Mouse (Mus musculus) c-Kit-negative CD71-positive TER-119-positive erythroid progenitor cells, embryonic 14.5 days (primary cell): ENCODE measurements around the gene Pmvk.
"Not testable (repeated sequence)": the region's sequence is repeated elsewhere in the genome, so short reads cannot be mapped to it uniquely, and the experiment has no call there.

Source experiments
- DNase-seq: peaks from one replicate; pipeline ENCODE4 v3.0.0-alpha.2; 2013; ENCODE audit warnings: low read depth, low spot score

Gene Pmvk

DNA sequence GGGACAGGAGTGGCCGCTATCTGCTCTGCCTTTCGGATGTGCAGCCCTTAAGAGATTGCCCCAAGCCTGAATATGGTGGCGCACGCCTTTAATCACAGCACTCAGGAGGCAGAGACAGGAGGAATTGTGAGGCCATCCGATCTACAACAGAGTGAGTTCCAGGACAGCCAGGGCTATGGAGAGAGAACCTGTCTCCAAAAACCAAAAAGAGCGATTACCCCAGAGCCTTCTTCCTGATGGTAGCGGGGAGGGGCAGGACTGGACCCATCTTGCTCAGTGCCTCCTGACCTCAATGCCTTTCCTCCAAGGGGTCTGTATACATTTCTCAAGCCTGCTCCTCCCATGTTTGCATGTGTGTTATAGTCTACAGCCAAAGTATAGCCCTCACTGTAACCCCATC, 25.3 kb upstream of the Pmvk start:
- DNase-seq, result not testable (repeated sequence)

DNA sequence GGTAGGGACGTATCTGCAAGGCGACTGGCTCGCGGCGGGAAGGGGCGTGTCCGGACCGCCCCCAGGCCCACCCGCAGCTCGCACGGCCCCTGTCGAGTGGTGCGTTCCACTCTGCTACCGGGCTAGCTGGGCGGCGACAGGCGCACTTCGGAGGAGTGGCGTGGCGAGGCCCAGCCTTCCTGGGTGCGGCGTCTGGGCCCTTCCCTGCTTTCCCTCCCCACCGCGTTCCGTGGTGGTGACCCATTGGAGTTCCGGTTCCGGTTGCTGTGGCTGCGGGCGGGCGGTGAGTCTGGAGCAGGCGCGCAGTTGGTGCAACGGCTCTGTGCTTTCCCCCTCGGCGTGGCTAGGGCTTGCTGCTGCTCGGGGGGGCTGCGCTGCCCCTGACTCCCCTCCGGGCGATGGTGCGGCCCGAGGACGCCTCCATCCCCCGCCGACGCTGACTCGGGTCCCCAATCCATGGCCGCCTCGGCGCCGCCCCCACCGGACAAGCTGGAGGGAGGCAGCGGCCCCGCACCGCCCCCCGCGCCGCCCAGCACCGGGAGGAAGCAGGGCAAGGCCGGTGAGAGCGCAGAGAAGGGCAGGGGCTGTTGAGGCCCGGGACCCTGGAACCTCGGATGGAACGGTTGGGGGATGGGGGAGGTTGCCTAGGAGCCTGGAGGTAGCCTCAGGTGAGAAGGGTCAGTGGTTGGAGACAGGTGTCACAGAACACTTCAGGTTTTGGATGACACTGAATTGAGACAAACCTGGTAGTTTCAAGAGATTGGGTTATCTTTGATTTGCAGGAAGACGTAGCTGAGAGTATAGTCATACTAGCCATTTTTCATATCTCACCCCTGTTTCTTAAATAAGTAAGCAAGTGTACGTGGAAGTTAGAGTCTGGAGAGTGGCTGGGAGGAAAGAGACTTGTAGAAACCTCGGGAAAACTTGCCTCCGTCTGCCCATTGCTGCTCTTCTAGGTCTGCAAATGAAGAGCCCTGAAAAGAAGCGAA, 23.9 kb upstream of the Pmvk start, which contains the start of gene Pygo2:
TSS of gene Pygo2 (plus strand) at position 44 of the 989 bp plus-strand sequence.
- DNase-seq, result peak; percentile 74

DNA sequence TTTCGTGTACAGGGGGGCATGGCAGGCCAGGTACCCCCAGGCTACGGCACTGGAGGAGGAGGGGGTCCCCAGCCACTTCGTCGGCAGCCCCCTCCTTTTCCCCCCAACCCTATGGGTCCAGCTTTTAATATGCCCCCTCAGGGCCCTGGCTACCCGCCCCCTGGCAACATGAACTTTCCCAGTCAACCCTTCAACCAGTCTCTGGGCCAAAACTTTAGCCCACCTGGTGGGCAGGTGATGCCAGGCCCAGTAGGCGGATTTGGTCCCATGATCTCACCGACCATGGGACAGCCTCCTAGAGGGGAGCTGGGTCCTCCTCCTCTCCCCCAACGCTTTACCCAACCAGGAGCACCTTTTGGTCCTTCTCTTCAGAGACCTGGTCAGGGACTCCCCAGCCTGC, 21.7 kb upstream of the Pmvk start:
- no peak for DNase-seq

GRCm38 (mm10) chr3:89434532-89434931, 19.8 kb upstream of the Pmvk start:
- DNase-seq, result no peak

DNA sequence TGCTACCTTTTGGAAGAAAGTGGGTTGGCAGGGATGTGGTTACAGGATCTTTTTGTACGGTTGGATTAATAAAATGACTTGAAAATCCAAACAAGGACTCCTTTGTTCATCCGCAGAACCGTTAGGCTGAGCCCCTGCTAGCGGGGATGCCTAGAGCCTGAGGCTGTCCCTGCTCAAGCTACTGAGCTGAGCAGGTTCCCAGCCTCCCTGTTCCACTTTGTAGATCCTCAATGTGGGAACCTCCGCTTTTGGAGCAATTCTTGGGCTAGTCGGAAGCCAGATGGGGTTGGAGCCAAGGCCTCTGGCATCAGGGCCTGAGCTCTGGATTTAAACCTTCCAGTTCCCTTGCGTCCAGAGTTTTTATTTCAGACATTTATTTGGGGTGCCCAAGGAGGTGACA, 19.3 kb upstream of the Pmvk start:
- no peak for DNase-seq

- DNase-seq, result peak; percentile 26
These were observed 17.9 kb upstream of the Pmvk start, which contains the start of gene Pbxip1 for GRCm38 (mm10) chr3:89436176-89437113. Pbxip1 (plus strand) TSS chr3:89436706.

- DNase-seq, result no peak
These were observed 17.1 kb upstream of the Pmvk start for GRCm38 (mm10) chr3:89437269-89437668.

DNA sequence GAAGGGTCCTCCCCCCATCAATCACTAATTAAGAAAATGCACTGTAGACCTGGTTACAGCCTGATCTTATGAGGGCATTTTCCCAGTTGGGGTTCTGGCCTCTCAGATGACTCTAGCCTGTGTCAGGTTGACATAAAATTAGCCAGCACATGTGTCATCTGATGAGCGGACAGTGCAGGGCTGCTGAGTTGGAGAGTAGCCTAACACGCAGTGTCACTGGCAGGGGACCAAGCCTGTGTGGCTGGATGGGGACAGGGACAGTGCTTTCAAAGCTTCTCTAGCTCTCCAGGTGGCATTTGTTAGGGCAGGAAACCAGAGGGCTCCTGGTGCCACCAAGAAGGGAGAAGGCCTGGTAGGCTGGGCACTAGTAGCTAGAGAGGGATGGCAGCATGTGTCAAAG, 13.7 kb upstream of the Pmvk start:
- no peak for DNase-seq

GRCm38 (mm10) chr3:89448720-89449537, 5.4 kb upstream of the Pmvk start:
- DNase-seq, result no peak

DNA sequence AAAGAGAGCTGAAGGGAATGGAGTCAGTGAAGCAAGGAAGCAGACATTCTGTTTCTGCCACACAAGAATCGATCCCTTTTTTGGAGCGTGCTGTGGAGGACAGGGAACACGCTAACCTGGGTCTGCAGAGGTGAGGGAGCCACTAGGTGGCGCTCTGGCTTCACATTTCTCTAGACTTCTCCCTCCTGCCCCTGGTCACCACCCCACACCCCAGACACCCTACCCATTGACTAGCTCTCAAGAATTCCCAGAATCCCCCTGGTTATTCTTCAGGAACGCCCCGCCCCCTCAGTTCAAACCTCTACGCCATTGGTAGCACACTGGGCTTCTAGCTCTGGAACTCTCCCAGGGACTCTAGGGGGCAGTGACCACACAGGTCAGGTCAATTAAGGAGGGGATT, 4.8 kb upstream of the Pmvk start:
- peak; percentile 57 for DNase-seq

DNA sequence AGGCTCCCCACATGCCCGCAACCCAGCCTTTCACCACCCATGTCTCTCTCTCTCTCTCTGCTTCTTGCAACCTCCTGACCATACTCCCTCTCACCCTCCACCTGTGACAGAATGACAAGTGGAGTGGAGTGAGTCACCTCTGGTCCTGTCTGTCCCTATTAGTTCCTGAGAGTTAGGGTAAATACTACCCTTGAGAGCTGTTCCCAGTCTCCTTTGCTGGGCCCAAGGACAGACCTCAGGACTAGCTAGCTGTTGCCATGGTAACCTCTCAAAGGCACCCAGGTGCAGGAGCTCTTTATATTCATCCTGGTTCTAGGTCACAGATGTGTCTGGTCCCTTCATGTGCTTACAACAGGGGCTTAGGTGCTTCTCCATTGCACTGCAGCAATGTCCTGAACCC, 2.4 kb upstream of the Pmvk start:
- no peak for DNase-seq

DNA sequence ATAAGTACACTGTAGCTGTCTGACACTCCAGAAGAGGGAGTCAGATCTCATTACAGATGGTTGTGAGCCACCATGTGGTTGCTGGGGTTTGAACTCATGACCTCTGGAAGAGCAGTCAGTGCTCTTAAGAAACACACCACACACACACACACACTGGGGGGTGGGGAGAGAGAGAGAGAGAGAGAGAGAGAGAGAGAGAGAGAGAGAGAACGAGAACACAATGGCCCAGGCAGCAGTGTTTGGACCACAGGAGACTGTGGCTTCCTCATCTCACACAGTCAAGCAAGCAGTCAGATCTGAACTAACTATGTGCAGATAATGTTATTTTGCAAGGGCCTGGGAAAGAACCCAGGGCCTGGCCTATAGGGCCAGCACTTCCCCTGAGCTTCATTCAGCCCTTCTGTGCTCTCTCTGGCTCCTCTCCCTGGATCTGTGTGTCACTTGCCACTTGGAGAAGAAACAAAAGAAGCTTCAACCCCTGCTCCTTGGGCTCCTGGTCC, 1.5 kb downstream of the Pmvk start:
- no peak for DNase-seq

DNA sequence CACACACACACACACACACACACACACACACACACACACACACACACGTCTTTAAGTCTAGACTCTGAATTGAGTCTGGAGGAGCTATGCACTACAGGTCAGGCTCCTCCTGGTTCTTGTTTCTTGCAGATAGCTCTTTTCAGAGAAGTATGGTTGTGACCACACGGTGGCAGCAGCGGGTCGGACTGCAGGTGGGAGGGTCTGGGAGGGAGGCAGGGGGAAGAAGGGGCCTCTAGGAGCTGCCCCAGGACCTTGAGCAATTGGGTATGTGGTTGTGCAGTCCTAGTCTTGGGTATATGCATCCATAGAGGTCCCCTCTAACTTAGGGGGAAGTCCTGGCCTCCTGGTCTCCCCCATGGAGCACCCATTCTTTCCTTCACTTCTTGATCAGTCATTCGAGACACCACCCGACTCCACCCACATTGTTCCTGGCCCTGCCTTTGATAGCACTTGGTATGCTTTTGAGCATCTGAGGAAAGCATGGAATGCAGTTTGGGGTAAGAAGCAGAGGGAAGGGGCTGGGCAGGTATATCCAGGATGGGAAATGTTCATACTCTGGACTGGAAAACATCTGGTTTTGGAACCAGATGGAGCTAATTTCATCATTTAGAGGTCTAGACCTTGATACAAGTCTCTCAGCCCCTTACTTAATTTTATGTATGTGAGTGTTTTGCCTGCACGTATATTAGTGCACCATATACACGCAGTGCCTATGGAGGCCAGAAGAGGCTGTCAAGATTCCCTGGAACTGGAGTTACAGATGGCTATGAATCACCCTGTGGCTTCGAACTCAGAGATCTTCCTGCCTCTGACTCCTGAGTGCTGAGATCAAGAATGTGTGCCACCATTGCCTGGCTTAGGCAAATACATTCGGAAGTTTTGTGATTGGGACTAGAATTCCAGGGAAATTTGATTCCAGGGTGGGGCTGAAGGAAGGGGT, 2.7 kb downstream of the Pmvk start:
- peak; percentile 62 for DNase-seq

DNA sequence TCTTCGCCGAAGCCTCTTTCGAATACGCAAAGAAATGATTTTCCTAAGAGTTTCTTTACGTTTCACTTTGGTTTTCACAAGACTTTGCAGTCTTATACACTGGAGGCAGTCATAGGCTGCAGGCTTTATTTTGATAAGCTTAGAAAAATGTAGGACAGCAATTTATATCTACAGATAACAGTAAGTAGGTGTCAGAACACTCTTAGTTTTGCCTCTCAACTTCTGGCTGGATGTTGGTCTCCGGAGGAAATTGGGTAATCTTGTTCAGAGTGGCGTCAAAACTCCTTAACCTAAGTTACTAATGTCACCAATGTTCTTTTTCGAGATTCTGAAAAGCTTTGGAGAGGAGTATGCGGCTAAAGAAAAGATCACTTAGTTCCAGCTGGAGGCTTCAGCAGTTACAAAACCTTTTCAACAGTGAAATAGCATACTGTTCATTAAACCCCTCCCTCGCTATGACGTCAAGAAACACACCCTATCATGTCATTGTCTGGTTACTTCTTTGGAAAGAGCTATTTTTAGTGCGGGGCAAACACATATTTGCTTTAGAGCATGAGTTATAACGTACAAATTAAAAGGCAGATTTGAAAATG, 4.1 kb downstream of the Pmvk start:
- DNase-seq, result peak; percentile 15

- DNase-seq, result peak; percentile 92
These were observed 4.8 kb downstream of the Pmvk start for GRCm38 (mm10) chr3:89458965-89459807.

- DNase-seq, result no peak
These were observed 13.9 kb downstream of the Pmvk start for GRCm38 (mm10) chr3:89468268-89468667.

DNA sequence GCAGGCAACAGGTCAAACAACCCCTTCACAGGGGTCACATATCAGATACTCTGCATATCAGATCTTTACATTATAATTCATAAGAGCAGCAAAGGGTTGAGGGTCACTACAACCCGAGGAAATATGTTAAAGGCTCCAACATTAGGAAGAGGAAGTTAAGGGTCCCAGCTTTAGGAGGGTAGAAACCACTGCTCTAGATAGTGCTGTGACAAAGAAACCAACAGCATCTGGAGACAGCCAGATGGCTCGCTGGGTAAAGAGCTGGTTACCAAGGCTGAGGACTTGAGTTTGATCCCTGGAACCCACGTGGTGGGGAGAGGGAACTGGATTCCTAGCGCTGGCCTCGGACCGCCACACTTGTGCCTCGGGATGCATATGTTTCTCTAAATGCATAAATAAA, 17.9 kb downstream of the Pmvk start:
- DNase-seq, result no peak

DNA sequence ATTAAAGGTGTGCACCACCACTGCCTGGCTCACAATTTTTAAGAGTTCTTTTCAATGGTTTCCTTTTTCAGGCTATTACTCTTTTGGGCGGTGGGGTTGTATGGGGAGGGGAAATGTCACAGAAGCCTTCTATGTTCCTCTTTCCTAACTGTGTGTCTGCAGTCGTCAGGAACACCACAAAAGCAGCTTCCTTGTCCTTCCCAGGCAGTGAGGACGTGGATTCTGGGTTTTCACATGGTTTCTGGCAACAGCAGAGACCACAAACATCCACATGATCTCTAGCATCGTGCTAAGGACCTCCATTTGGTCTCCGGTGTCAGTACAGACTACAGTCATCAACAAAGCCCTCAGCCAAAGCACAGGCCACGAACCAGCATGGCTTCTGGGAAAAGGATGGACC, 19.5 kb downstream of the Pmvk start:
- no peak for DNase-seq

GRCm38 (mm10) chr3:89479055-89479454, 24.7 kb downstream of the Pmvk start:
- no peak for DNase-seq
